Mouse (Mus musculus): ENCODE results near the gene Adora3.
A peak's percentile ranks its signal among the peaks of the same experiment; 100 is the strongest.

The Adora3 gene

DNA sequence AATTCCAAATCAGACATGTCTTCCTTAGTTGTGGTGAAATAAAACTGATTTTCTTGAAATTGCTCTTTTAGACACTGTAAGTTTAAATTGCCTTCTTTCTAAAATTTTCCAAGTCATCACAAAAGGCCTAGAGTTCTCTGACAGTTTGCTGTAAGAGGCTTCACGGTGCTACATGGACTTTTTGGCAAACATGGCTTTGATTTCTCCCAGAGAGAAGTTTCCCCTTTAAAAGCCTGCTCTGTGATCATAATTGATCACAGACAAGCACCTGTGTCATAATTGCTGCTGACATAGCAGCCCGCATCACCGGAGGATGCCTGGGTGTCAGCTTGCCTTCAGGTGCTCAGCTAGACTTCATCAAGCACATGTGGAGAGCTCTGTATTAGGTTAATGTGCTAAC, at the start of gene Adora3, which contains the start of gene Tmigd3:
Adora3 (plus strand) TSS at position 301 of the 400 bp plus-strand sequence.
Tmigd3 (plus strand) TSS at position 346 of the 400 bp plus-strand sequence.
- no peak for DNase-seq

GRCm38 (mm10) chr3:105821504-105821903, 49.2 kb upstream of the Adora3 start:
- no peak for DNase-seq

- no peak for DNase-seq
Observed at GRCm38 (mm10) chr3:105823609-105824008, 47.0 kb upstream of the Adora3 start.

GRCm38 (mm10) chr3:105824103-105824502, 46.6 kb upstream of the Adora3 start:
- DNase-seq, result peak; percentile 14 to 34

GRCm38 (mm10) chr3:105824704-105825103, 46.0 kb upstream of the Adora3 start:
- no peak for DNase-seq

DNA sequence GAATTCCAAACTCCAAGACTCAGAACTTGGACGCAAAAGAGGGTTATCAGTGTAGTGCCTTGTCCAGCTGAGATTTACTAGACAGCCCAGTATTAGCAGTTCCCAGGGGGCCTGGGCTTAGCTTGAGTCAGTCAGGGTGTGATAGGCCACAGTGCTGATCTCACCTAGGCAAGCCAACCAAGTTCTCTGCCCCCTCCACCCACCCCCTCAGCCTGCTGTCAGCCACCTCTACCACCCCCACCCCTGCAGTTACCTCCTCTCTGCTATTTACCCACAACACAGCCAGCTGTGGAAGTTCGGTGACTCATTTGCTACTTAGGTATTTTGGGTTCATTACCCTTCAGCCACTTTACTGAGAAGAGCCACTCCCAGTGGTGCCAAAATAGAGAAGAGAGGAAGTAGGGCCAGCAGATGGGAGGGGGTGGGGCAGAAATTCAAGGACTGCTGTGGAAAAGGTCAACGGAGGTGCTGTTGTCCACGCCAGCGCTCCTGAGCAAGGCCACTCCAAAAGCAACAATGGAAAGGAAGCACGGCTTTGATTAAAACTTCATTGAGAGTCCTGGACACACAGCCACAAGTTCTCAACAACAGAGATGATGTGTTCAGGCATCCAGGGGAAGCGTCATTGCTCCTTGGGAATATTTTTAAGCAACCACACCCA, 45.0 kb upstream of the Adora3 start:
- DNase-seq, result peak; percentile 40 to 53

DNA sequence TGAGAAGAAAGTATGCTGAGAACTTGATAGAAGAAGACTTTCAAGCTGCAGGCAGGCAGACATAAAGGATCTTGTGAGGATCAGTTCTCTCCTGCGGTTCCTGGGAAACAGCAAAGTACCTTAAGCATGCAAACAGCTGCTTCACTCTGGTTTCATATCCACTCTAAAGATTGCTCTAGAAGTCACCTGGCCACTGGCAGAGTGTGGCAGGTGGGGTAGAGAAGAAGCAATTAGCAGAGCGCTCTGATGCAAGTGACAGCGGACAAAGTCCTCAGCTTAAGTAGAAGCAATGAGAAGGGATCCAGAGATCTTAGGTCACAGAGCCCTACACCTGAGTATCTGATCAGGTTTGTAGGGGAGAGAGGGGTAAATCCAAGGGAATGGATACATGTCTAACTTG, 39.1 kb upstream of the Adora3 start:
- no peak for DNase-seq

DNA sequence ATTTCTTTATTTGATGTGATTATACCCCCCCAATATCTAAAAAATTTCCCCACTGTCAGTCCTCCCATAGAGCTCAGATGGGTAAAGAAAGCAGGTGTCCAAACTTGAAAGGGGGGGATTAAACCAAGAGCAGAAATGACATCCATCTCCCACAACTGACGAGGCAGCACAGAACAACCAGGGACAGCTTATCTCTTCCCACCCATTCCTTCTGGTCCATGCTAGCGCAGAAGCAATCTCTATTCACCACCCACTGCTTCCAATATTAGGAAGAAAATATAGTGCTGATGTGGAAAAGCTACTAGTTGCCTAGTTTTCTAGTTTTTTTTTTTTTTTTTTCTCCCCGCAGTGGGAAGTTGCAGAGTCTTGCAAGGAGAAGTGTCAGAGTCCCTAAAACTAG, 34.8 kb upstream of the Adora3 start:
- no peak for DNase-seq

DNA sequence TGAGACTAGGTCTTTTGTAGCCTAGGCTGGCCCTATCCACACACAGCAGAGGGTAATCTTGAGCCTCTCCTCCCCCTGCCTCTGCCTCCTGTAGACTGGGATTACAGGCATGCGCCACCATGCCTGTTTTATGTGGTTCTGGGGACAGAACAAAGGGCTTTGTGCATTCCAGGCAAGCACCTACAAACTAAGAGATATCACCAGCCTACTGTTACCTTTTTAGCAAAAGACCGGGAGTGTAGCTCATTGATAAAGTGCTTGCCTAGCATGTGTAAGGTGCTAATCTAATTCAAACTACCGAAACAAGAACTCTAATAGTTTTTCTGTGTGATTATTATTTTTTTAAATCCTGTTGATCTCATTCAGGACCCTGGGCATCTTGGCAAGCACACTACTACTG, 33.8 kb upstream of the Adora3 start:
- no peak for DNase-seq

- DNase-seq, result no peak
Observed at GRCm38 (mm10) chr3:105838655-105839054, 32.0 kb upstream of the Adora3 start.

- DNase-seq, result no peak
Observed at GRCm38 (mm10) chr3:105839836-105840235, 30.8 kb upstream of the Adora3 start.

- DNase-seq, result no peak
Observed at GRCm38 (mm10) chr3:105846294-105847069, 24.2 kb upstream of the Adora3 start.

GRCm38 (mm10) chr3:105853781-105854180, 16.9 kb upstream of the Adora3 start:
- no peak for DNase-seq

DNA sequence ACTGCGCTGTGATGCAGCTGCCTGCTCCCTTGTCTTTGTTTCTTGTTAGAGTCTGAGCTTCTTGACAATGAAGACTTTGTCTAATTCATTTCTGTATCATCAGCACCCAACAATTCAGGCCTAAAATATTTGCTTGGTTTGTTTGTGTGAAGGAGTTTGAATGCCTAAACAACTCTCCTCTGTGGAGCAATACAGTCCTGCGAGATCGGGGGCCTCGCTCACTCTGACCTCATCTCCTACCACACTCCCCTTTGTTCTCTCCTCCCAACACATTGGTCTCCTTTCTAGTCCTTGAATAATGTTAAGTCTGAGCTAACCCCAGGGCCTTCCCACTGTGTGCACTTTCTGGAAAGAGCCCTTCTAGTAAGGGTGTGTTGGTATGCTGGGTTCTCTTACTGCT, 15.9 kb upstream of the Adora3 start:
- no peak for DNase-seq

DNA sequence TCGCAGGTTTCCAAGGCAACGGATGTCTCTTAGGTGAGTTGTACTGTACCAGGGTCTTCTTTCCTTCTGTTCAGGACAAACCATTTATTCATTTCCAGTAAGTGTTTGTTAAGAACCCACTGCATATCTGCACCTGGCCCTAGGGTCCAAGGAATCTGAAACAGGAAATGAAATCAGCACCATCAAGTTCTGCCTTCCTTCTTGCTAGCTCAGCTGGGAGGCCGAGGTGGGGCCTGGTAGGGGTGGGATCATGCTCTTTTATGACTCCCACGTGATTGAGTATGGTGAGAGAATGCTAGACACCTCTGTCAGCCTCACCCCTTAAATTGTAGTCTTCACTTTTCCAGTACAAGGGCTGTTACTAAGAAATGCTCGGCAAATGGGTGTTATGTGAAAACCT, 13.1 kb upstream of the Adora3 start:
- DNase-seq, result peak; percentile 7 to 17

DNA sequence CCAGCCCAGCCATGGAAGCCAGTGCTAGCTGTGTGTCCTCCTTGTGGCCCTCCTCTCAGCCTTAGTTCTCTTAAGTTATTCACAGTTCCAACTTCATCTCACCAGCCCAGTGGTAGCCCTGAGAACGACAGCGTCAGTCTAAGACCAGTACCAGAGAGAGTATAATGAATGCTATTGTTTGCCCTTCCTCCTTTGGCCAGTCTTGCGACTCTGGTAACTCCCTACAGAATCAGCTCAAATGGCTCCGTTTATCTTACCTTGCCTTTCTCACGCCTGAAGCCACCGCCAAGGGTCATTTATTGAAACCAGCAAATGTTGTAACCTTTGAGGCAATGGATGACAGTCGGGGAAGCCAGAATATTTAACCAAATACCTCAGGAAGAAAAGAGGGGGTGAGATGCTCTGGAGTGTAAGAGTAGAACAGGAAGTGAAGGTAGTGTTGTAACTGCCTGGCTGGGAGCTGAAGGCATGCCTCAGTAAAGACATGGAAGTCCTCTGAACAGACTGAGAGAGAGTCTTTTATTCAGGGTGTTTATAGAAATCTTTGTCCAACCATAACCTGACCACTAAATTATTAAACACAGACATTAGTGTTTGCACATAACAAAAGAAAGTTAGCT, 8.8 kb upstream of the Adora3 start:
- DNase-seq, result no peak

DNA sequence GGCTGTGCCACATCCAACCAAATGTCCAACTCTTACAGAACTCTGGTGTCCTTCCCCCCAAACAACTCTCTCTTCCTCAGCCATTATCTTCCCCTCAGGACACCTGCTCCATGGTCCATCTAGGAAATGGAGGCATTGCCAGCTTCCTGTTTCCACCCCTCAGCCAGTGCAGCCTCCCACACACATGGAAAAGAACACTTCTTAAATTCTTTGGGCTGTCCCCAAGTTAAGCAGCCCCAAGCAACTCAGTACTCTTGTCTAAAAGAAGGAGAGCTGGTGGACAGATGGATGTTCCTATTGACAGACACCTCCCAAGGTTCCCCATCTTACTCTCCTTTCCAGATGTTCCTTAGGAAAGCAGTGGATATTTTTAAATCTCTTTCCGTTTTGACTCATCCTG, 6.5 kb upstream of the Adora3 start:
- no peak for DNase-seq

- peak; percentile 21 to 22 for DNase-seq
Observed at GRCm38 (mm10) chr3:105865122-105865521, 5.5 kb upstream of the Adora3 start.

GRCm38 (mm10) chr3:105868135-105868534, 2.5 kb upstream of the Adora3 start:
- no peak for DNase-seq

DNA sequence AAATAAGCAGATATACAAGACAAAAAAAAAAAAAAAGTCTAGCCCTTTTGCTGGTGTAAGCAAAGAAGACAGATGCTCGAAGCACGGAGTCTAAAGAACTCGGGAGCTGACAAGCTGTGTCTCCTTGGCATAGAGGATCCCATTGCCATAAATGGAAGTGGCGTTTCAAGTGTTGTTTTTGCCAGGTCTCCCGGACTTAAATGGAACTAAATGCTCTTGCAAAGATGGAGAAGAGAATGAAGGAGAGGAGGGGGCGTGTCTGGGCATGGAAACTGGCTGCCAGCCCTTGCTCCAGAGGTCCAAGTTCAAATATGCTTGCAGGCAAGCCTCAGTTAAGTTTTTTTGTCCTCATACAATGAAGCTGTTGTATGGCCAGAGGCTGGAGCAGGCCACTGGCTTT, 1.4 kb downstream of the Adora3 start:
- no peak for DNase-seq

DNA sequence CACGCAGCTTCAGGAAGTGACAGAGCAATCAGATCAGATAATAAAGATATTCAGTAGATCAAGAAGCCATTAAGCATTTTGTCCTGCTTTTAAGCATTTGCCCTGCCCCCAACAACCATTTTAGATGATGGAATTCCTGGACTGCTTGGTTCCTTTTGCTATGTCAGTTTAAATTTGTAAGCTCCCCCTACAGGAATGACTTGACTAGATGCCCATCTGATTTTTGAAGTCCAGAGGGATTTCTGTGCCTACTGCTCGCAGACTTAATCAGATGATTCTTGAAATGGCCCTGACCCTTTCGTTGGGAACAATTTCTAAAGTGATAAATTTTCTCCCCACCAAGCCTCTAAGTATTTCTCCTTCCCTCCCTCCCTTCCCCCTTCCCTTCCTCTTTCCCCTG, 1.9 kb downstream of the Adora3 start:
- no peak for DNase-seq

GRCm38 (mm10) chr3:105873451-105874445, 3.1 kb downstream of the Adora3 start:
- no peak for DNase-seq

DNA sequence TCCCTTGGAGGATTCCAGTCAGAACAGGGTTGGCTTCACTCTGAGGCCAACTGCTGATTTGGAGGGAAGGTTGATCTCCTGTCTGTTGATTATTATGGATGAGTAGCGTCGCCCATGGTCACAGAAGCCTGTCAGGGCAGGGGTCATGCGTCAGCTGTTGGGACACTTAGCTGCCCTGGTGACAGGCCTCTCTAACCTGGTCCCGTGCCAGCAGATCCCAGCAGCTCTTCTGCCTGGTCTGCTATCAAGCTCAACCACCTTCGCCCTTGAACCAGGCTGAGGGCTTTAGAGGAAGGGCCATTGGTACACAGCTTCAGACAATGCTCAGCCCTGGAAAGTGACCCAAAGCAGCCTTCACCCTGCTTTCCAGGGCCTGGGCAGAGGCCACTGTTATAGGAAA, 5.4 kb downstream of the Adora3 start:
- DNase-seq, result no peak
